Mouse (Mus musculus) intestine, embryonic 15.5 days (tissue): ENCODE measurements around the gene Bptf. TPM values are rescaled to one million over a fixed set of nuclear protein-coding genes. Genes with fewer than 3 reads are reported as not detected.
"Not testable (repeated sequence)": the region's sequence is repeated elsewhere in the genome, so short reads cannot be mapped to it uniquely, and the experiment has no call there.

ENCODE experiments used
- ATAC-seq: fragments of 200-750 bp; cut with Nextera tagmentation; 2 replicates; pipeline ENCODE4 v1.8.0; 2017; ENCODE audit warnings: moderate TSS enrichment, moderate library complexity
- H3K27ac ChIP-seq: fragments of 300-500 bp; sonication (generic); 2 replicates; pipeline ENCODE4 v1.5.1; 2015; ENCODE audit warnings: mild to moderate bottlenecking, inconsistent platforms
- H3K27me3 ChIP-seq: fragments of 300-500 bp; sonication (generic); replicated peaks from 2 replicates; pipeline ENCODE4 v1.6.1; 2015; ENCODE audit warnings: inconsistent platforms
- H3K36me3 ChIP-seq: fragments of 300-500 bp; sonication (generic); 2 replicates; pipeline ENCODE4 v1.6.1; 2015; ENCODE audit warnings: inconsistent platforms
- H3K4me1 ChIP-seq: fragments of 300-500 bp; sonication (generic); replicated peaks from 2 replicates; pipeline ENCODE4 v1.6.1; 2015; ENCODE audit warnings: inconsistent platforms
- H3K4me2 ChIP-seq: fragments of 300-500 bp; sonication (generic); replicated peaks from 2 replicates; pipeline ENCODE4 v1.6.1; 2015; ENCODE audit warnings: mild to moderate bottlenecking, inconsistent platforms
- H3K4me3 ChIP-seq: fragments of 300-500 bp; sonication (generic); replicated peaks from 2 replicates; pipeline ENCODE4 v1.5.1; 2015; ENCODE audit warnings: inconsistent platforms
- H3K9ac ChIP-seq: fragments of 300-500 bp; sonication (generic); 2 replicates; pipeline ENCODE4 v1.6.1; 2015; ENCODE audit warnings: inconsistent platforms
- H3K9me3 ChIP-seq: fragments of 300-500 bp; sonication (generic); 2 replicates; pipeline ENCODE4 v1.6.1; 2016; ENCODE audit warnings: inconsistent platforms
- WGBS: fragments of 180-500 bp; shearing (Covaris S2); methylation state at CpG from one replicate; pipeline ENCODE4 v1.1.7; 2015; 5-methylcytosine and 5-hydroxymethylcytosine counted together
- polyA plus RNA-seq: library from polyadenylated mRNA; unstranded; fragments of >200 nt; fragmentation: Nextera tagmentation; extraction: Ambion mirVana; gene quantifications from 2 replicates; pipeline ENCODE4 v1.2.1, GENCODE M21; 2015

Bptf gene
- polyA plus RNA-seq, 1 experiment from 2014 or later = 21.6 TPM

GRCm38 (mm10) chr11:107022050-107022683, 109.8 kb downstream of the Bptf start:
- Histone ChIP-seq H3K27me3 (no peaks in the 10 kb centered on the region), H3K4me2 (no peak overlapping the region; the same call in 1 of the 2 replicates), H3K9me3 (no peaks in the 10 kb centered on the region), H3K4me1 (peaks cover 17% of the 10 kb centered on the region; the same call in 1 of the 2 replicates), H3K27ac (peak overlapping the region; percentile 41; the same call in 1 of the 2 replicates), H3K4me3 (no peak overlapping the region), H3K9ac (no peak overlapping the region), H3K36me3 (no peaks in the 10 kb centered on the region)
- 64% methylated on average over 13 of the region's 13 CpGs for WGBS
- ATAC-seq = peak; percentile 40; the same call in 1 of the 2 replicates

GRCm38 (mm10) chr11:107019722-107020121, 112.2 kb downstream of the Bptf start:
- not testable (repeated sequence) for H3K4me1 ChIP-seq, H3K9ac ChIP-seq, H3K4me2 ChIP-seq, H3K4me3 ChIP-seq, H3K27me3 ChIP-seq, H3K27ac ChIP-seq, H3K36me3 ChIP-seq, ATAC-seq, H3K9me3 ChIP-seq
- 92% methylated on average over 5 of the region's 5 CpGs for WGBS

- no peak for ATAC-seq
- Histone ChIP-seq H3K9ac (no peak overlapping the region), H3K4me1 (peaks cover 5% of the 10 kb centered on the region; the same call in 1 of the 2 replicates), H3K27me3 (no peaks in the 10 kb centered on the region), H3K36me3 (no peaks in the 10 kb centered on the region), H3K9me3 (no peaks in the 10 kb centered on the region), H3K27ac (no peak overlapping the region), H3K4me2 (no peak overlapping the region), H3K4me3 (no peak overlapping the region)
- WGBS = 66% methylated on average over 4 of the region's 4 CpGs
Observed at GRCm38 (mm10) chr11:107019318-107019717, 112.6 kb downstream of the Bptf start.

GRCm38 (mm10) chr11:107018606-107019005, 113.3 kb downstream of the Bptf start:
- Histone ChIP-seq H3K4me1 (peaks cover 5% of the 10 kb centered on the region; the same call in 1 of the 2 replicates), H3K9me3 (no peaks in the 10 kb centered on the region), H3K4me2 (no peak overlapping the region), H3K36me3 (no peaks in the 10 kb centered on the region), H3K9ac (no peak overlapping the region), H3K27me3 (no peaks in the 10 kb centered on the region), H3K27ac (no peak overlapping the region), H3K4me3 (no peak overlapping the region)
- WGBS = 32% methylated on average over 8 of the region's 8 CpGs
- ATAC-seq = no peak

GRCm38 (mm10) chr11:107017339-107017886, 114.5 kb downstream of the Bptf start:
- H3K9me3 ChIP-seq = no peaks in the 10 kb centered on the region
- no peak overlapping the region for H3K9ac ChIP-seq
- H3K4me1 ChIP-seq = peaks cover 5% of the 10 kb centered on the region; the same call in 1 of the 2 replicates
- no peaks in the 10 kb centered on the region for H3K27me3 ChIP-seq
- no peak overlapping the region for H3K27ac ChIP-seq
- ATAC-seq = no peak
- no peaks in the 10 kb centered on the region for H3K36me3 ChIP-seq
- no peak overlapping the region for H3K4me3 ChIP-seq
- no peak overlapping the region for H3K4me2 ChIP-seq
- 56% methylated on average over 6 of the region's 6 CpGs for WGBS

GRCm38 (mm10) chr11:107016893-107017292, 115.0 kb downstream of the Bptf start:
- 45% methylated on average over 1 of the region's 1 CpGs for WGBS
- no peak for ATAC-seq

GRCm38 (mm10) chr11:107015535-107016187, 116.3 kb downstream of the Bptf start:
- H3K4me1 ChIP-seq, ATAC-seq, H3K4me3 ChIP-seq, H3K27me3 ChIP-seq, H3K4me2 ChIP-seq, H3K9me3 ChIP-seq, H3K9ac ChIP-seq, H3K27ac ChIP-seq, H3K36me3 ChIP-seq: not testable (repeated sequence)
- WGBS = 76% methylated on average over 11 of the region's 11 CpGs

More at GRCm38 (mm10) chr11:107016893-107017292, 115.0 kb downstream of the Bptf start:
- Histone ChIP-seq H3K4me3 (no peak overlapping the region), H3K4me2 (no peak overlapping the region), H3K36me3 (no peaks in the 10 kb centered on the region), H3K9ac (no peak overlapping the region), H3K4me1 (peaks cover 5% of the 10 kb centered on the region; the same call in 1 of the 2 replicates), H3K27me3 (no peaks in the 10 kb centered on the region), H3K9me3 (no peaks in the 10 kb centered on the region), H3K27ac (no peak overlapping the region)

- ATAC-seq = peak; percentile 28
- H3K4me3 ChIP-seq = no peak overlapping the region
- H3K9me3 ChIP-seq = no peaks in the 10 kb centered on the region
- WGBS = 34% methylated on average over 14 of the region's 14 CpGs
- peak overlapping the region; percentile 14; the same call in 1 of the 2 replicates for H3K9ac ChIP-seq
- no peaks in the 10 kb centered on the region for H3K36me3 ChIP-seq
- no peaks in the 10 kb centered on the region for H3K27me3 ChIP-seq
- H3K27ac ChIP-seq = peak overlapping the region; percentile 70
- peaks cover 8% of the 10 kb centered on the region for H3K4me1 ChIP-seq
- H3K4me2 ChIP-seq = peak overlapping the region; percentile 36
Observed at GRCm38 (mm10) chr11:107014597-107015309, 117.2 kb downstream of the Bptf start.

- no peak overlapping the region for H3K4me3 ChIP-seq
- H3K9me3 ChIP-seq = no peaks in the 10 kb centered on the region
- H3K4me1 ChIP-seq = peaks cover 8% of the 10 kb centered on the region
- H3K4me2 ChIP-seq = no peak overlapping the region
- H3K9ac ChIP-seq = no peak overlapping the region
- no peaks in the 10 kb centered on the region for H3K27me3 ChIP-seq
- WGBS = 78% methylated on average over 11 of the region's 11 CpGs
- peak overlapping the region; percentile 70 for H3K27ac ChIP-seq
- no peaks in the 10 kb centered on the region for H3K36me3 ChIP-seq
- no peak for ATAC-seq
Observed at GRCm38 (mm10) chr11:107014020-107014585, 117.8 kb downstream of the Bptf start.

- H3K27me3 ChIP-seq = no peaks in the 10 kb centered on the region
- peak overlapping the region; percentile 64 for H3K9ac ChIP-seq
- under 1% methylated on average over 37 of the region's 37 CpGs for WGBS
- peaks cover 8% of the 10 kb centered on the region for H3K4me1 ChIP-seq
- H3K9me3 ChIP-seq = no peaks in the 10 kb centered on the region
- H3K4me3 ChIP-seq = peak overlapping the region; percentile 50
- no peaks in the 10 kb centered on the region for H3K36me3 ChIP-seq
- ATAC-seq = peak; percentile 95
- peak overlapping the region; percentile 94 for H3K27ac ChIP-seq
- H3K4me2 ChIP-seq = peak overlapping the region; percentile 52
Observed at GRCm38 (mm10) chr11:107012324-107013017, 119.5 kb downstream of the Bptf start.

- peaks cover 8% of the 10 kb centered on the region for H3K4me1 ChIP-seq
- no peaks in the 10 kb centered on the region for H3K9me3 ChIP-seq
- no peaks in the 10 kb centered on the region for H3K36me3 ChIP-seq
- peak overlapping the region; percentile 64 for H3K9ac ChIP-seq
- H3K4me3 ChIP-seq = peak overlapping the region; percentile 50
- no peak for ATAC-seq
- WGBS = 22% methylated on average over 18 of the region's 18 CpGs
- peak overlapping the region; percentile 94 for H3K27ac ChIP-seq
- H3K4me2 ChIP-seq = peak overlapping the region; percentile 52
- H3K27me3 ChIP-seq = no peaks in the 10 kb centered on the region
Observed at GRCm38 (mm10) chr11:107011669-107012323, 120.1 kb downstream of the Bptf start.
